ENCODE assay signal across 8 mouse cellular contexts in genomic region chr1:171295063-171295402, GRCm38 (mm10). TPM values are rescaled to one million over a fixed set of nuclear protein-coding genes. Genes with fewer than 3 reads are reported as not detected.
DNase-seq lines count a peak whose midpoint lies in the region; ATAC-seq and TF ChIP-seq lines count a peak whose summit lies in the region.

No protein-coding gene starts in this region.

- no peak overlapping the region for H3K9ac ChIP-seq in liver, adult 2 months (ENCODE audit: low read depth, low read length)
- H3K9ac ChIP-seq in embryonic facial prominence, embryonic 14.5 days (ENCODE audit: low read depth, low read length): peak overlapping the region; percentile 85
- 0 out of 2 replicates have a peak overlapping the region, but pooled peaks have one; percentile 88 for H3K9ac ChIP-seq in intestine, postnatal 0 days (ENCODE audit: low read depth, low read length)
- peak overlapping the region; percentile 74 for H3K9ac ChIP-seq in neural tube, embryonic 12.5 days

- no peaks in the 10 kb centered on the region for H3K4me1 ChIP-seq in liver, adult 2 months (ENCODE audit: control insufficient read depth, insufficient read depth, low read length)
- H3K4me1 ChIP-seq in embryonic facial prominence, embryonic 14.5 days (ENCODE audit: control insufficient read depth, insufficient read depth, low read length): peaks cover 8% of the 10 kb centered on the region; the same call in 1 of the 2 replicates
- no peaks in the 10 kb centered on the region; the same call in 1 of the 2 replicates for H3K4me1 ChIP-seq in intestine, postnatal 0 days (replicated peaks; ENCODE audit: control insufficient read depth, insufficient read depth, low read length)
- peaks cover 6% of the 10 kb centered on the region; the same call in 1 of the 2 replicates for H3K4me1 ChIP-seq in neural tube, embryonic 12.5 days

- no peak for DNase-seq in liver, adult 2 months (ENCODE audit: extremely low read depth, low read depth, low spot score)
- DNase-seq in liver: no peak
- DNase-seq in embryonic facial prominence, embryonic 14.5 days (ENCODE audit: low spot score): no peak
- DNase-seq in ovary, postnatal 36 days (ENCODE audit: low spot score): no peak
- DNase-seq in left cerebral cortex, postnatal 36 days (ENCODE audit: low spot score in 2 of 2): no peak
- no peak for DNase-seq in kidney, adult 11 months

- TF ChIP-seq POLR2A in liver, adult 2 months (IDR thresholded peaks at IDR 0.05; ENCODE audit: extremely low read depth, insufficient read depth, low read length): no peak

- intact Hi-C loops in left cerebral cortex, postnatal 36 days (cut with DNase I): no loop called here

- peak overlapping the region; percentile 53 for H3K4me2 ChIP-seq in embryonic facial prominence, embryonic 14.5 days (ENCODE audit: low read depth, low read length)
- peak overlapping the region; percentile 53 for H3K4me2 ChIP-seq in intestine, postnatal 0 days (replicated peaks; ENCODE audit: low read depth)
- H3K4me2 ChIP-seq in neural tube, embryonic 12.5 days (replicated peaks): peak overlapping the region; percentile 83

- 11% methylated on average over 3 of the region's 3 CpGs for WGBS in liver, adult 2 months
- 17% methylated on average over 3 of the region's 3 CpGs for WGBS in embryonic facial prominence, embryonic 14.5 days
- WGBS in intestine, postnatal 0 days: 16% methylated on average over 3 of the region's 3 CpGs
- WGBS in neural tube, embryonic 12.5 days: 15% methylated on average over 3 of the region's 3 CpGs

- H3K4me3 ChIP-seq in liver, adult 2 months (ENCODE audit: insufficient read depth, low read depth, low read length): peak overlapping the region; percentile 84
- H3K4me3 ChIP-seq in embryonic facial prominence, embryonic 14.5 days (ENCODE audit: low read depth, low read length): peak overlapping the region; percentile 72
- peak overlapping the region; percentile 85 for H3K4me3 ChIP-seq in intestine, postnatal 0 days (ENCODE audit: low read depth, low read length)
- peak overlapping the region; percentile 61 for H3K4me3 ChIP-seq in neural tube, embryonic 12.5 days

- peaks cover 6% of the 10 kb centered on the region; the same call in 1 of the 2 replicates for H3K79me2 ChIP-seq in liver, adult 2 months (ENCODE audit: control insufficient read depth, insufficient read depth, low read length)

- H3K27ac ChIP-seq in liver, adult 2 months (replicated peaks; ENCODE audit: insufficient read depth, low read depth, low read length): no peak overlapping the region
- peak overlapping the region; percentile 95 for H3K27ac ChIP-seq in embryonic facial prominence, embryonic 14.5 days (replicated peaks; ENCODE audit: low read depth, low read length)
- peak overlapping the region; percentile 97 for H3K27ac ChIP-seq in intestine, postnatal 0 days (ENCODE audit: low read depth, low read length)
- H3K27ac ChIP-seq in neural tube, embryonic 12.5 days: peak overlapping the region; percentile 72; the same call in 1 of the 2 replicates

- no peaks in the 10 kb centered on the region for H3K9me3 ChIP-seq in embryonic facial prominence, embryonic 14.5 days (ENCODE audit: control insufficient read depth, low read length)
- H3K9me3 ChIP-seq in intestine, postnatal 0 days (ENCODE audit: control insufficient read depth): no peaks in the 10 kb centered on the region
- no peaks in the 10 kb centered on the region for H3K9me3 ChIP-seq in neural tube, embryonic 12.5 days

- TF ChIP-seq CTCF in liver, adult 2 months (IDR thresholded peaks at IDR 0.05; ENCODE audit: low read depth, low read length): no peak
- TF ChIP-seq CTCF in intestine, postnatal 0 days (IDR thresholded peaks at IDR 0.05; ENCODE audit: low read depth): no peak

- no peak for ATAC-seq in embryonic facial prominence, embryonic 14.5 days (ENCODE audit: low read depth)
- ATAC-seq in intestine, postnatal 0 days: no peak
- peak; percentile 8; the same call in 1 of the 2 replicates for ATAC-seq in neural tube, embryonic 12.5 days (ENCODE audit: low FRiP score, low read depth)

- no peaks in the 10 kb centered on the region for H3K36me3 ChIP-seq in liver, adult 2 months (ENCODE audit: control insufficient read depth, insufficient read depth, low read length)
- H3K36me3 ChIP-seq in embryonic facial prominence, embryonic 14.5 days (ENCODE audit: control insufficient read depth, insufficient read depth, low read length): peaks cover under 1% of the 10 kb centered on the region; the same call in 1 of the 2 replicates
- peaks cover 2% of the 10 kb centered on the region; the same call in 1 of the 2 replicates for H3K36me3 ChIP-seq in intestine, postnatal 0 days (ENCODE audit: control insufficient read depth, insufficient read depth)
- H3K36me3 ChIP-seq in neural tube, embryonic 12.5 days: peaks cover under 1% of the 10 kb centered on the region; the same call in 1 of the 2 replicates

- H3K27me3 ChIP-seq in liver, adult 2 months (ENCODE audit: control insufficient read depth, insufficient read depth, low read length): no peaks in the 10 kb centered on the region
- peaks cover 16% of the 10 kb centered on the region for H3K27me3 ChIP-seq in embryonic facial prominence, embryonic 14.5 days (replicated peaks; ENCODE audit: control insufficient read depth, insufficient read depth, low read length)
- H3K27me3 ChIP-seq in intestine, postnatal 0 days (replicated peaks; ENCODE audit: control insufficient read depth, insufficient read depth, low read length): peaks cover 7% of the 10 kb centered on the region; the same call in 1 of the 2 replicates
- no peaks in the 10 kb centered on the region; the same call in 1 of the 2 replicates for H3K27me3 ChIP-seq in neural tube, embryonic 12.5 days (replicated peaks)

RNA-seq across cellular contexts. Expression of gene Ufc1, which starts 0.2 kb away (rescaled TPM):
- total RNA-seq in liver, adult 2 months (2014; rRNA removed): 96.5 and 103 TPM in 2 replicates
- 30.3 and 34.5 TPM in 2 replicates for polyA plus RNA-seq in liver, adult 2 months (2012; rRNA removed)
- polyA plus RNA-seq in embryonic facial prominence, embryonic 14.5 days (2014; fragmentation: Nextera tagmentation; extraction: Ambion mirVana): 110 and 117 TPM in 2 replicates
- polyA plus RNA-seq in intestine, postnatal 0 days (2015; fragmentation: Nextera tagmentation; extraction: Ambion mirVana): 117 TPM in 2 replicates
- 105 and 120 TPM in 2 replicates for polyA plus RNA-seq in neural tube, embryonic 12.5 days (2016; fragmentation: Nextera tagmentation; extraction: Ambion mirVana)
- 100 to 1,000 TPM; 107 to 121 TPM for total RNA-seq in left cerebral cortex, postnatal 36 days (2021)

RNA-seq across cellular contexts. Expression of gene Usp21, which starts 7.2 kb away (rescaled TPM):
- 4.3 and 7.2 TPM in 2 replicates for total RNA-seq in liver, adult 2 months (2014; rRNA removed)
- 20.2 and 23.8 TPM in 2 replicates for polyA plus RNA-seq in liver, adult 2 months (2012; rRNA removed)
- 64.2 and 74.3 TPM in 2 replicates for polyA plus RNA-seq in embryonic facial prominence, embryonic 14.5 days (2014; fragmentation: Nextera tagmentation; extraction: Ambion mirVana)
- polyA plus RNA-seq in intestine, postnatal 0 days (2015; fragmentation: Nextera tagmentation; extraction: Ambion mirVana): 20.4 and 21.7 TPM in 2 replicates
- polyA plus RNA-seq in neural tube, embryonic 12.5 days (2016; fragmentation: Nextera tagmentation; extraction: Ambion mirVana): 103 and 111 TPM in 2 replicates
- total RNA-seq in left cerebral cortex, postnatal 36 days (2021): 10 to 100 TPM; 50.9 to 65.6 TPM

RNA-seq across cellular contexts. Expression of gene Ppox, which starts 14.0 kb away (rescaled TPM):
- 11.0 and 14.4 TPM in 2 replicates for total RNA-seq in liver, adult 2 months (2014; rRNA removed)
- 19.6 and 31.2 TPM in 2 replicates for polyA plus RNA-seq in liver, adult 2 months (2012; rRNA removed)
- polyA plus RNA-seq in embryonic facial prominence, embryonic 14.5 days (2014; fragmentation: Nextera tagmentation; extraction: Ambion mirVana): 44.3 and 53.0 TPM in 2 replicates
- polyA plus RNA-seq in intestine, postnatal 0 days (2015; fragmentation: Nextera tagmentation; extraction: Ambion mirVana): 11.4 and 12.8 TPM in 2 replicates
- 52.0 and 54.3 TPM in 2 replicates for polyA plus RNA-seq in neural tube, embryonic 12.5 days (2016; fragmentation: Nextera tagmentation; extraction: Ambion mirVana)
- 10 to 100 TPM; 21.7 to 26.6 TPM for total RNA-seq in left cerebral cortex, postnatal 36 days (2021)

RNA-seq across cellular contexts. Expression of gene B4galt3, which starts 24.9 kb away (rescaled TPM):
- total RNA-seq in liver, adult 2 months (2014; rRNA removed): 4.8 and 6.4 TPM in 2 replicates
- polyA plus RNA-seq in liver, adult 2 months (2012; rRNA removed): 16.1 and 23.9 TPM in 2 replicates
- 60.2 and 64.0 TPM in 2 replicates for polyA plus RNA-seq in embryonic facial prominence, embryonic 14.5 days (2014; fragmentation: Nextera tagmentation; extraction: Ambion mirVana)
- polyA plus RNA-seq in intestine, postnatal 0 days (2015; fragmentation: Nextera tagmentation; extraction: Ambion mirVana): 27.0 and 27.4 TPM in 2 replicates
- 88.3 and 95.6 TPM in 2 replicates for polyA plus RNA-seq in neural tube, embryonic 12.5 days (2016; fragmentation: Nextera tagmentation; extraction: Ambion mirVana)
- total RNA-seq in left cerebral cortex, postnatal 36 days (2021): 10 to 100 TPM; 63.6 to 64.6 TPM

RNA-seq across cellular contexts. Expression of gene Dedd, which starts 33.9 kb away (rescaled TPM):
- total RNA-seq in liver, adult 2 months (2014; rRNA removed): 14.7 and 15.8 TPM in 2 replicates
- 28.3 and 34.1 TPM in 2 replicates for polyA plus RNA-seq in liver, adult 2 months (2012; rRNA removed)
- polyA plus RNA-seq in embryonic facial prominence, embryonic 14.5 days (2014; fragmentation: Nextera tagmentation; extraction: Ambion mirVana): 46.0 and 52.1 TPM in 2 replicates
- 28.1 and 29.9 TPM in 2 replicates for polyA plus RNA-seq in intestine, postnatal 0 days (2015; fragmentation: Nextera tagmentation; extraction: Ambion mirVana)
- polyA plus RNA-seq in neural tube, embryonic 12.5 days (2016; fragmentation: Nextera tagmentation; extraction: Ambion mirVana): 50.9 and 57.3 TPM in 2 replicates
- total RNA-seq in left cerebral cortex, postnatal 36 days (2021): 10 to 100 TPM; 36.9 to 41.3 TPM
